Mouse (Mus musculus): ENCODE results near the gene Bpifc.

DNA sequence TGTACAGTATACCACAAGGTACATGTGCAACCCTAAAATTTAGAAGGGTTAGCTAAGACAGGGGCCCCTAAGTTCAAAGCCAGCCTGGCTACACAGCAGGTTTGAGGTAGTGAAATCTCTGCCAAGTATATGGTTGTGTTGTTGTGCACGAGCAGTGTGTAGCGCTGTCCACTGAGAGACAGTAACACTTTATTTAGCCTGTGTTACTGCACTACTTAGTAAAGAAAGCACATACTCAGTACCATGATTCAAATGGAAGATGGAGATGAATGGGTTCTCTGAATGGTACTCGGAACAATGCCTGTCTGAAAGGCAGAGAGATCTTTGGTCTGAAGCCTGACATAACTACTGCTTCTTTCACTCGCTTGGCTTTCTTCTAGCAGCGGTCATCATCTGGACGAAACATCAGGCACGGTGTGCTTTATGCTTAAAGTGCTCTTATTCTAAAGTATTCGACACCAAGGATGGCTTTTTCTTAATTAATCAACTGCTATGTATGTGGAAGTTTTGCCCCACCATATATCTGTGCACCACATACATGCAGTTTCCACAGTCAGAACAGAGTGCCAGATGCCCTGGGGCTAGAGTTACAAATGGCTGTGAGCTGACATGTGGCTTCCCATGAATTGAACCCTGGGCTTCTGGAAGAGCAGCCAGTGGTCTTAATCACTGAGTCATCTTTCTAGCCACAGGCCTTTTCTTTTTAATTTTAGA lies 63.1 kb downstream of the Bpifc start:
- TF ChIP-seq POLR2A (IDR thresholded peaks at IDR 0.05; ENCODE audit: borderline replicate concordance, extremely low read depth, insufficient read depth, insufficient read length, poor library complexity, severe bottlenecking) (no peak), CTCF (IDR thresholded peaks at IDR 0.05; ENCODE audit: borderline replicate concordance, extremely low read depth, insufficient read depth, insufficient read length) (no peak)
